Mouse (Mus musculus) ES-Bruce4 (cell line): ENCODE data around the gene Mapkapk3.

Experiments used
- EP300 ChIP-seq: IDR thresholded peaks from 2 replicates; pipeline ENCODE4 v1.6.1; 2011; ENCODE audit warnings: low read depth, low read length; ENCODE audit not compliant: insufficient read depth
- POLR2A ChIP-seq: IDR thresholded peaks from one replicate; pipeline ENCODE4 v1.8.1; 2011; ENCODE audit warnings: low read length; ENCODE audit not compliant: insufficient read depth

- TF ChIP-seq EP300 (no peak), POLR2A (no peak)
These were observed 14.7 kb upstream of the Mapkapk3 start for GRCm38 (mm10) chr9:107304383-107304782.
